Mouse (Mus musculus): Measurements from ENCODE around the gene Cd248.

DNA sequence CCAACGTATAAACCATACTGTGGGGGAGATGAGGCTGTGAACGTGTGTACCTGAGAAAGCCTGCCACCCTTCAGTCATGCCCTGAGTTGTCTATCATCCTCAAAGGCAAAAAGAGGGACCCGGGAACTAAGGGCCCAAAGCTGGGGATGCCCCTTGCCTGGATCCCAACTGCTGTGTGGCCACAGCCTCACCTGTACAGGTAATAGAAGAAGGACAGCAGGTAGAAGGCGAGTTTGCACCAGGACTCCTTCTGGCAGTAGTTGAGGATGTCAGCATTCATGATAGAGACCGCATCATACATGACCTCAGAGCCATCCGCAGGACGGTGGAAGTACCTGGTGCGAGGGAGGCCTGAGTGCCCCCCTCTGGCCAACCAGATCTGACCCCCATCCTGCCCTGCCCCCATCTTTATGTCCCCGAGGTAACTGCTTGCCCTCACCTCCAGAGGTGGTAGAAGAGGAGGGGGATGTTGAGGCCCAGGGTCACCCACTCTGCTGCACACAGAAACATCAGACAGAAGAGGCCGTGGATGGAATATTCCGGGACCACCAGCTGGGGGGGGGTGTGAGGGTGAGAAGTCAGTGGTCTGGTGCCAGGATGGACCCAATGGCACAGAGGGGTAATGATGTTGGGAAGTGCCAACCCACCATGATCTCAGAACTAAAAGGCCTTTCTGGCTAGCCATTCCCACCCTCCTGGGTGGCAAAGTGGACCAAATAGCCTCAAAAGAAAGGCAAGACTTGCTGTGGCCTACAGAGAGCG lies 25.8 kb downstream of the Cd248 start:
- TF ChIP-seq CTCF (IDR thresholded peaks at IDR 0.05; ENCODE audit: control insufficient read depth, insufficient read depth, insufficient replicate concordance, low read depth, low read length): no peak
- no peak for TF ChIP-seq POLR2A (IDR thresholded peaks at IDR 0.05; ENCODE audit: control insufficient read depth, low read depth, low read length)

All from testis, adult 2 months (tissue).